Mouse (Mus musculus): ENCODE results near the gene Olfr788. TPM values are rescaled to one million over a fixed set of nuclear protein-coding genes. Genes with fewer than 3 reads are reported as not detected.

The Olfr788 gene
- not detected for polyA plus RNA-seq (2014; fragmentation: Illumina TruSeq; extraction: RNeasy Lipid Tissue Mini Kit (QIAGEN cat#74804); ENCODE audit: low read depth, low replicate concordance)

GRCm38 (mm10) chr10:129470698-129471097 lies at the start of gene Olfr788:
Gene Olfr788, plus strand, starts transcription at chr10:129470998.

GRCm38 (mm10) chr10:129427006-129427405 lies 43.8 kb upstream of the Olfr788 start, which contains the start of gene Olfr786:
Gene Olfr786, plus strand, starts transcription at chr10:129427306.

GRCm38 (mm10) chr10:129461562-129461961 lies 9.2 kb upstream of the Olfr788 start, which contains the start of gene Olfr787:
Gene Olfr787, plus strand, starts transcription at chr10:129461862.

GRCm38 (mm10) chr10:129484452-129484851 lies 13.7 kb downstream of the Olfr788 start, which contains the start of gene Olfr789:
Gene Olfr789, plus strand, starts transcription at chr10:129484752.

GRCm38 (mm10) chr10:129498192-129498591 lies 27.4 kb downstream of the Olfr788 start, which contains the start of gene Olfr790:
Gene Olfr790, plus strand, starts transcription at chr10:129498492.

GRCm38 (mm10) chr10:129521492-129521891 lies 50.7 kb downstream of the Olfr788 start, which contains the start of gene Olfr791:
Gene Olfr791, plus strand, starts transcription at chr10:129521792.

Other genes with a start within 250 kb of the Olfr788 start
- gene Olfr774, start 234.8 kb upstream of the Olfr788 start, polyA plus RNA-seq (2014; fragmentation: Illumina TruSeq; extraction: RNeasy Lipid Tissue Mini Kit (QIAGEN cat#74804); ENCODE audit: low read depth, low replicate concordance) = not detected
- gene Olfr775, start 222.6 kb upstream of the Olfr788 start, polyA plus RNA-seq (2014; fragmentation: Illumina TruSeq; extraction: RNeasy Lipid Tissue Mini Kit (QIAGEN cat#74804); ENCODE audit: low read depth, low replicate concordance) = not detected
- gene Olfr776, start 211.9 kb upstream of the Olfr788 start, polyA plus RNA-seq (2014; fragmentation: Illumina TruSeq; extraction: RNeasy Lipid Tissue Mini Kit (QIAGEN cat#74804); ENCODE audit: low read depth, low replicate concordance) = not detected
- not detected for gene Olfr777, start 199.5 kb upstream of the Olfr788 start, polyA plus RNA-seq (2014; fragmentation: Illumina TruSeq; extraction: RNeasy Lipid Tissue Mini Kit (QIAGEN cat#74804); ENCODE audit: low read depth, low replicate concordance)
- not detected for gene Olfr780, start 152.9 kb upstream of the Olfr788 start, polyA plus RNA-seq (2014; fragmentation: Illumina TruSeq; extraction: RNeasy Lipid Tissue Mini Kit (QIAGEN cat#74804); ENCODE audit: low read depth, low replicate concordance)
- not detected for gene Olfr781, start 142.1 kb upstream of the Olfr788 start, polyA plus RNA-seq (2014; fragmentation: Illumina TruSeq; extraction: RNeasy Lipid Tissue Mini Kit (QIAGEN cat#74804); ENCODE audit: low read depth, low replicate concordance)
- not detected for gene Olfr782, start 122.1 kb upstream of the Olfr788 start, polyA plus RNA-seq (2014; fragmentation: Illumina TruSeq; extraction: RNeasy Lipid Tissue Mini Kit (QIAGEN cat#74804); ENCODE audit: low read depth, low replicate concordance)
- not detected for gene Olfr784, start 86.9 kb upstream of the Olfr788 start, polyA plus RNA-seq (2014; fragmentation: Illumina TruSeq; extraction: RNeasy Lipid Tissue Mini Kit (QIAGEN cat#74804); ENCODE audit: low read depth, low replicate concordance)
- not detected for gene Olfr785, start 65.6 kb upstream of the Olfr788 start, polyA plus RNA-seq (2014; fragmentation: Illumina TruSeq; extraction: RNeasy Lipid Tissue Mini Kit (QIAGEN cat#74804); ENCODE audit: low read depth, low replicate concordance)
- gene Olfr786, start 43.7 kb upstream of the Olfr788 start, polyA plus RNA-seq (2014; fragmentation: Illumina TruSeq; extraction: RNeasy Lipid Tissue Mini Kit (QIAGEN cat#74804); ENCODE audit: low read depth, low replicate concordance) = not detected
- not detected for gene Olfr787, start 9.1 kb upstream of the Olfr788 start, polyA plus RNA-seq (2014; fragmentation: Illumina TruSeq; extraction: RNeasy Lipid Tissue Mini Kit (QIAGEN cat#74804); ENCODE audit: low read depth, low replicate concordance)
- not detected for gene Olfr789, start 13.8 kb downstream of the Olfr788 start, polyA plus RNA-seq (2014; fragmentation: Illumina TruSeq; extraction: RNeasy Lipid Tissue Mini Kit (QIAGEN cat#74804); ENCODE audit: low read depth, low replicate concordance)
- not detected for gene Olfr790, start 27.5 kb downstream of the Olfr788 start, polyA plus RNA-seq (2014; fragmentation: Illumina TruSeq; extraction: RNeasy Lipid Tissue Mini Kit (QIAGEN cat#74804); ENCODE audit: low read depth, low replicate concordance)
- not detected for gene Olfr791, start 50.8 kb downstream of the Olfr788 start, polyA plus RNA-seq (2014; fragmentation: Illumina TruSeq; extraction: RNeasy Lipid Tissue Mini Kit (QIAGEN cat#74804); ENCODE audit: low read depth, low replicate concordance)
- gene Olfr792, start 68.2 kb downstream of the Olfr788 start, polyA plus RNA-seq (2014; fragmentation: Illumina TruSeq; extraction: RNeasy Lipid Tissue Mini Kit (QIAGEN cat#74804); ENCODE audit: low read depth, low replicate concordance) = not detected
- not detected for gene Olfr794, start 96.7 kb downstream of the Olfr788 start, polyA plus RNA-seq (2014; fragmentation: Illumina TruSeq; extraction: RNeasy Lipid Tissue Mini Kit (QIAGEN cat#74804); ENCODE audit: low read depth, low replicate concordance)
- gene Olfr796, start 141.6 kb downstream of the Olfr788 start, polyA plus RNA-seq (2014; fragmentation: Illumina TruSeq; extraction: RNeasy Lipid Tissue Mini Kit (QIAGEN cat#74804); ENCODE audit: low read depth, low replicate concordance) = not detected
- gene Olfr798, start 156.9 kb downstream of the Olfr788 start, polyA plus RNA-seq (2014; fragmentation: Illumina TruSeq; extraction: RNeasy Lipid Tissue Mini Kit (QIAGEN cat#74804); ENCODE audit: low read depth, low replicate concordance) = not detected
- gene Olfr799, start 166.5 kb downstream of the Olfr788 start, polyA plus RNA-seq (2014; fragmentation: Illumina TruSeq; extraction: RNeasy Lipid Tissue Mini Kit (QIAGEN cat#74804); ENCODE audit: low read depth, low replicate concordance) = not detected
- not detected for gene Olfr800, start 186.7 kb downstream of the Olfr788 start, polyA plus RNA-seq (2014; fragmentation: Illumina TruSeq; extraction: RNeasy Lipid Tissue Mini Kit (QIAGEN cat#74804); ENCODE audit: low read depth, low replicate concordance)
- not detected for gene Olfr801, start 202.9 kb downstream of the Olfr788 start, polyA plus RNA-seq (2014; fragmentation: Illumina TruSeq; extraction: RNeasy Lipid Tissue Mini Kit (QIAGEN cat#74804); ENCODE audit: low read depth, low replicate concordance)
- gene Olfr802, start 217.2 kb downstream of the Olfr788 start, polyA plus RNA-seq (2014; fragmentation: Illumina TruSeq; extraction: RNeasy Lipid Tissue Mini Kit (QIAGEN cat#74804); ENCODE audit: low read depth, low replicate concordance) = not detected
- gene Olfr803, start 223.3 kb downstream of the Olfr788 start, polyA plus RNA-seq (2014; fragmentation: Illumina TruSeq; extraction: RNeasy Lipid Tissue Mini Kit (QIAGEN cat#74804); ENCODE audit: low read depth, low replicate concordance) = not detected
- not detected for gene Olfr804, start 232.2 kb downstream of the Olfr788 start, polyA plus RNA-seq (2014; fragmentation: Illumina TruSeq; extraction: RNeasy Lipid Tissue Mini Kit (QIAGEN cat#74804); ENCODE audit: low read depth, low replicate concordance)